Mouse (Mus musculus) retina, postnatal 7 days (tissue): Measurements from ENCODE around the gene Adam33.
"Not testable (repeated sequence)": the region's sequence is repeated elsewhere in the genome, so short reads cannot be mapped to it uniquely, and the experiment has no call there.

ENCODE experiments used
- DNase-seq: peaks from one replicate; pipeline ENCODE4 v3.0.0-alpha.2; 2012; ENCODE audit warnings: low read depth, low spot score

The Adam33 gene

GRCm38 (mm10) chr2:131063404-131063864, at the start of gene Adam33:
Gene Adam33 (minus strand): TSS chr2:131063814.
- no peak for DNase-seq

- DNase-seq: no peak
These were observed 42.4 kb upstream of the Adam33 start for GRCm38 (mm10) chr2:131105989-131106388.

- not testable (repeated sequence) for DNase-seq
These were observed 41.4 kb upstream of the Adam33 start for GRCm38 (mm10) chr2:131105061-131105460.

- DNase-seq: no peak
These were observed 40.4 kb upstream of the Adam33 start for GRCm38 (mm10) chr2:131104021-131104420.

- DNase-seq: no peak
These were observed 37.9 kb upstream of the Adam33 start for GRCm38 (mm10) chr2:131101530-131101929.

GRCm38 (mm10) chr2:131097087-131097486, 33.5 kb upstream of the Adam33 start:
- no peak for DNase-seq

GRCm38 (mm10) chr2:131096101-131096795, 32.6 kb upstream of the Adam33 start:
- DNase-seq: no peak

- DNase-seq: peak; percentile 59
These were observed 31.2 kb upstream of the Adam33 start for GRCm38 (mm10) chr2:131094823-131095222.

- no peak for DNase-seq
These were observed 30.0 kb upstream of the Adam33 start for GRCm38 (mm10) chr2:131093577-131093976.

- no peak for DNase-seq
These were observed 27.2 kb upstream of the Adam33 start for GRCm38 (mm10) chr2:131090852-131091251.

- DNase-seq: no peak
These were observed 26.0 kb upstream of the Adam33 start for GRCm38 (mm10) chr2:131089634-131090033.

GRCm38 (mm10) chr2:131088581-131088980, 25.0 kb upstream of the Adam33 start:
- no peak for DNase-seq

GRCm38 (mm10) chr2:131086667-131087390, 23.2 kb upstream of the Adam33 start, which contains the start of gene Siglec1:
Gene Siglec1 (minus strand): TSS chr2:131086765.
- DNase-seq: no peak

GRCm38 (mm10) chr2:131084206-131084605, 20.6 kb upstream of the Adam33 start:
- no peak for DNase-seq

GRCm38 (mm10) chr2:131080507-131080906, 16.9 kb upstream of the Adam33 start:
- DNase-seq: no peak

GRCm38 (mm10) chr2:131072536-131072935, 8.9 kb upstream of the Adam33 start:
- DNase-seq: no peak

GRCm38 (mm10) chr2:131067481-131067880, 3.9 kb upstream of the Adam33 start:
- no peak for DNase-seq

- no peak for DNase-seq
These were observed 2.7 kb upstream of the Adam33 start for GRCm38 (mm10) chr2:131066342-131066741.

GRCm38 (mm10) chr2:131061607-131062006, 2.0 kb downstream of the Adam33 start:
- DNase-seq: no peak

GRCm38 (mm10) chr2:131060784-131061183, 2.8 kb downstream of the Adam33 start:
- no peak for DNase-seq

- no peak for DNase-seq
These were observed 3.7 kb downstream of the Adam33 start for GRCm38 (mm10) chr2:131059781-131060540.

GRCm38 (mm10) chr2:131059377-131059776, 4.2 kb downstream of the Adam33 start:
- DNase-seq: no peak
